Mouse (Mus musculus) erythroblast, embryonic 14.5 days (primary cell): ENCODE measurements around the gene Tbc1d22a.

Experiments
- GATA1 ChIP-seq: IDR thresholded peaks from 2 replicates; pipeline ENCODE4 v1.6.1; 2012; ENCODE audit warnings: low read length, inconsistent platforms, mixed read lengths
- TAL1 ChIP-seq: IDR thresholded peaks from 3 replicates; pipeline ENCODE4 v1.6.1; 2012; ENCODE audit warnings: low read length, inconsistent platforms, mixed read lengths

DNA sequence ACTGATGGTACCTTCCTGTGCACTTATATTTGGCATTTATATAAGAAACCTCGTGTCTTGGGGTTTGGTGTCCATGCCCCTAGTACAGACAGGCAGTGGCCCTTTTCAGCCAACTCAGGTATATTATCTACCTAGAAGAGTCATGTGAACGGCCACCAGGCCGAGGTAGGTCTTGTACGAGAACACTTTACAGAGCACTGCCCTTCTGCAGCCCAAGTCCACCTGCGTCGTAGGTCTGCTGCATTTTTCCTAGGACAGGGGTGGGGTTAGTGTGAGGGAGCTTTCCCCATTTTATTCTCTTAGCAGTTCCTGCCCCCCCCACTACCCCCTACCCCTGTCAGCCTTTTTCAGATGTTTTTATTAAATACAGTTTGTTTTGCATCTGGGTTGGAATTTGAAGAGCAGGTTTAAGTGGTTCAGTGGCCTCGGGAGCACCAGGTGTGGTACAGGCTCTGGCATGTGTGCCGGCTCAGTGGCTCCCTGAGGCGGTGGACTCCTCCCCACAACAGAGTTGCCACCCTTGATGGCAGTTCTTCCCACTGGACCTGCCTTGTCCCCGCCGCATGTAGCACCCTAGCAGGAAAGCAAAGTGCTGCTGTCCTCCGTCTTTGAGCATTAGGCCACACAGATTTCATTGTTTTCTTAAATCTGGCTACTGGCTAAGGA lies 277.3 kb downstream of the Tbc1d22a start:
- TF ChIP-seq GATA1 (no peak), TAL1 (no peak)
